Mouse (Mus musculus): ENCODE measurements around the gene Mad2l2.

DNA sequence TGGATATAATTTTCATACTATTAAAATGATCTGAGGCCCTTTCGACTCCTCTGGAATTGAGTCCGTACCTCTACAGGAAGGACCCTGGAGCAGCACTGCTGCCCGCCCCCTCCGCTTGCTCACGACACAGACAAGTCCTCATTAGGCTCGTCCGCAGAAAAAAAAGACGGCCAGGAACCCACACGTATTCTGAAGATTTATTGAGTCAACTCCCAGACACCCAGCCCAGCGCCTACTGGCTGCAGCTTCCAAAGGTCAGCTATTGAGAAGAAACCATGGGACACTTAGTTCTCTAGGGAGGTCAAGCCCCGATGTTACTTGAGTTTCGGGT lies 9.5 kb downstream of the Mad2l2 start:
- TF ChIP-seq GATA1 (IDR thresholded peaks at IDR 0.05; ENCODE audit: borderline replicate concordance, low read length) (no peak), FLI1 (IDR thresholded peaks at IDR 0.05; ENCODE audit: low read length) (no peak)
